Mouse (Mus musculus): ENCODE data around the gene C7.
A peak's percentile ranks its signal among the peaks of the same experiment; 100 is the strongest.
"Not testable (repeated sequence)": the region's sequence is repeated elsewhere in the genome, so short reads cannot be mapped to it uniquely, and the experiment has no call there.

The C7 gene

DNA sequence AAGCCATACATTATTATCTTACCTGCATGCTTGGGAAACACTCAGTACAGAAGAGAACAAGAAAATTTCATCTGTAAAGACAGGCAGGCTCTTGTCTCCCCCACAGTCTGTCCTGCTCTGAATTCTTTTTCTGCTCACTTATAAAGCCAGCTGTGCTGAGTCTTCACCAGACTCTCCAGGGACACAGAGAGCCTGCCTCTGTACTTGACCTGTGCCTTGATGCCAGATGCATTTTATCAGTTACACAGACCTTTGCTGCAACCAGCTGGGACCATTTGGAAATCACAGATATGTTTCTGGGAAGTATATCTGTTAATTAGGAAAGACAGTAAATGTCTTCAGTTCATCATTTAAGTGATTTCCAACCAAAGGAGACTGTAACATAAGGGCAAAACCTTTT lies at the start of gene C7:
TSS of gene C7 (minus strand) at position 106 of the 400 bp plus-strand sequence.
- peak; percentile 45 to 51 for DNase-seq

DNA sequence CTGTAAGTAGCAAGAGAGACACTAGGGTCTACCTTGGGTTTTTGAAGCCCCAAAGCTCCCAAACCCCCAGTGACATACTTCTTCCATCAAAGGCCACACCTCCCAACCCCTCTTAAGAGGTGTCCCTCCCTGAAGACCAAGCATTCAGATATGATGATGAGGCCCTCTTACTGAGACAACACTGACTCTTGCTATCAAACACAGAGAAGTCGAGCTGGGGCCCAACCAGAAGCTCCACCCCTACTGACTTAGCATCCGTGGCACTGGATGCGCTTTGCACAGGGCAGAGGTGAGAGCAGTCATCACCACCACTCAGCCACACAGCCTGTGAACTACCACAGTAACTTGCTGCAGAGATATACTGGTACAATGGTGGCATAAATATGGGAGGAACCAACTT lies 49.1 kb upstream of the C7 start:
- DNase-seq, result no peak

DNA sequence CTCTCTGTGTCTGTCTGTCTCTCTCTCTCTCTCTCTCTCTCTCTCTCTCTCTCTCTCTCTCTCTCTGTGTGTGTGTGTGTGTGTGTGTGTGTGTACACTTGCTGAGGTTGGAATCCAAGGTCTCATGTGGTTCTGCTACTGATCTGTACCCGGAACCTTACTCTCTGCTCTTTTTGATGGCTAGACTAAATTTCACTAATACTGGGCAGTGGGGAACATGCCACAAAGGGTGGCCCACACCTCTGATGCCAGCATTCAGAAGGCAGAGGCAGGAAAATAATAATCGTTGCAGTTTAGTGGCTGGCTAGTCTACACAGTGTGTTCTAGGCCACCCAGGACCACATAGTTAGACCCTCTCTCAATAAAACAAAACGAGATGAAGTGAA lies 45.1 kb upstream of the C7 start:
- no peak for DNase-seq

DNA sequence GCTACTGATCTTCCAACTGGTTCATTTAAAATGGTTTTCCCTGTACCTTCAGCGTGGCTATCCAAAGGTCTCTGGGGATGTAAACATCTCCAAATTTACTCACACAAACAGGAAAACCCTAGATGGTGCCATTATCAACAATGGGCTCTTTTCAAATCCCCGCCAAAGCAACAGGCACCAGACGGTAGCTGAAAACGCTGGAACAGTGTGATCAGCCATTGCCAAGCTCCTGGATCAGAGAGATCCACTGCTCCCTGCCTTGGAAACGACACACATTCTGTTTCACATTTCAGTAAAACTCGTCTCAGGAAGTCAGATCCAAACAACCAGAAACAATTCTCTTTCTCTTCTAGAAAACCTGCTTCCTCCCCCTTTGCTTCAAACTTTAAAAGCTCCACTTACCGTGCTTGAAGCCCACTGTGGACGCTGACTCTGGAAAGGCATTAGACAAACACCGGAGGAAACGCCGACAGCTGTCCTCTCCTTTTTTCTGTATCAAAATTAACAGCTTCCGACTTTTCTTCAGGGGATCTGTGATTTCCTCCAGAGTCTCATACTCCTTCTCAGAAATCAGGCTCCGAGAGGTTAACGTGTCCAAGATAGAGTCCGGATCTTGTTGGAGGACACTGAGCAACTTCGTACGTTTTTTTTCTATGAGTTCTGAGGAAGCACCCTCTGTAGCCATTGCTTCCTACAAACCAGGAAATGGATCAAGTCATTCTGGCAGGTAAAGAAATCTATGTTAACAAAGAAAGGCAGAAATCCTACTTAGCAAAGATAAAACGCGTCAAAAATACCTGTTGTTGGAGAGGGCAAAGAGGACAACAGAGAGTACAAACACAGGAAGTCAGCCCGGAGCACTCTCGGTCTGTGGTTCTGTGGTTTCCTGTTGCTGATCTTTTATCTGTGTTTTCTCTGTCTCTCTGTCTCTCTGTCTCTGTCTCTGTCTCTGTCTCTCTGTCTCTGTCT lies 44.4 kb upstream of the C7 start, which contains the start of gene Card6:
TSS of gene Card6 (minus strand) at position 854 of the 969 bp plus-strand sequence.
- DNase-seq, result peak; percentile 19 to 37

DNA sequence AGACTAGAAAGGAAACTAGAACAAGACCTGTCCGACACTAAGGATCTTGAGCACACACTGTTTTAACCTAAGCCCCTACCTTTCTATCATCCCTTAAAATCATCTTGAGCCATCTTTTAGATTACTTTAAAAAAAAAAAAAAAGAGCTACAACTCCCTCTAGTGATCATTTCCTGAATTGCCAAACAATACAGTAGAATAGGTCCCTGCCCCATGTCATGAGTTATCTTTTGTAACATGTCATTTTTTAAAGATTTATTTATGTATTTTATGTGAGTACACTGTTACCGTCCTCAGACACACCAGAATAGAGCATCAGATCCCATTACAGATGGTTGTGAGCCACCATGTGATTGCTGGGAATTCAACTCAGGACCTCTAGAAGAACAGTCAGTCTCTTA lies 42.8 kb upstream of the C7 start:
- no peak for DNase-seq

DNA sequence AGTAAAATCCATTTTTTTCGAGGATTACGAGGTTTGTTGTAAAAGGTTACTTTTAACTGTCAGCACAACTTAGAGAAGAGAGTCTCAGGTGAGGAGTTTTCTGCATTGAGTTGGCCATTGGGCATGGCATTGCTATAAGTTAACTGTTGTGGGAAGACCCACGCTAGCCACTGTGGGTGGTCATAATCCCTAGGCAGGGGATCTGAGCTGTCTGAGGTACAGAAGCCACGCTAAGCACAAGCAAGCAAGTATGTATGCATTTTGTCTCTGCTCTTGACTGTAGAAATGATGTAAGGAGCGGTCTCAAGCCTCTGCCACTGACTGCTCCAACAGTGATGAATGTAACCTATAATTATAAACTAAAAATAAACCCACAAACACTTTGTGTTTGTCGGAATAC lies 42.4 kb upstream of the C7 start:
- no peak for DNase-seq

DNA sequence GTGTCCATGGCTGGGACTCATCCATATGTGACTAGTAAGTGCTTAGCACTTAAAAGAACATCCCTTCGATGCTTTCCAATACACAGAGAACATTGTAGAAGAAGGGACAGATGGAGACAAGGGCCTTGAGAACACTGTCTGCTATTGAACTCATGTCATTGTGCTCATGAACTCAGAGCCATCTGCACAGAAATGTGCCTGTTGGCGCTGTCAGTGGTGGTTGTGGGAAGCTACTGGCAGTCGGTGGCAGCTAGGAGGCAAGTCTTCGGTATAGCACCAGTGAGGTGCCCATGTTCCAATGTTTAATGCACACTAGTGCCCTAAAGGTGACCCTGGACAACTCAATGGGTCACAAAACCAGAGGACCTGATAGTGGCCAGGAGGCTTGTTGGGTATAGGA lies 38.8 kb upstream of the C7 start:
- no peak for DNase-seq

DNA sequence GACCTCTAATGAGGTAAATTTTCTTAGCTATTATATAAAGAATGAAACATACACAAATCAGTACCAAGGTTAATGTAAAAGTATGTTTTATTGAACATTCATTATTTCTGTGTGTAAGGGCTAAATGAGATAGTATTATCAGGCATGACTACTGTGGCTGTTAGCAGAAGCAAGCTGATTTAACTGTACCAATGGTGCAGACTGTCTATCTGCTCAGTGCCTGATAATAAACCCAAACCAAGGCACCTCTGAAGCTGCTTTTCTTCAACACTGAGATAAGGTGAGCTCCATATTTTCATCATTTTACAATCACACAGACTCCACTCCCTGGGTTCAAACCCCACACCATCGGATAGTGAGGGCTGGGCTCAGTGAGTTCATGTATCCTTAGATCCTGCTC lies 33.8 kb upstream of the C7 start:
- DNase-seq, result no peak

DNA sequence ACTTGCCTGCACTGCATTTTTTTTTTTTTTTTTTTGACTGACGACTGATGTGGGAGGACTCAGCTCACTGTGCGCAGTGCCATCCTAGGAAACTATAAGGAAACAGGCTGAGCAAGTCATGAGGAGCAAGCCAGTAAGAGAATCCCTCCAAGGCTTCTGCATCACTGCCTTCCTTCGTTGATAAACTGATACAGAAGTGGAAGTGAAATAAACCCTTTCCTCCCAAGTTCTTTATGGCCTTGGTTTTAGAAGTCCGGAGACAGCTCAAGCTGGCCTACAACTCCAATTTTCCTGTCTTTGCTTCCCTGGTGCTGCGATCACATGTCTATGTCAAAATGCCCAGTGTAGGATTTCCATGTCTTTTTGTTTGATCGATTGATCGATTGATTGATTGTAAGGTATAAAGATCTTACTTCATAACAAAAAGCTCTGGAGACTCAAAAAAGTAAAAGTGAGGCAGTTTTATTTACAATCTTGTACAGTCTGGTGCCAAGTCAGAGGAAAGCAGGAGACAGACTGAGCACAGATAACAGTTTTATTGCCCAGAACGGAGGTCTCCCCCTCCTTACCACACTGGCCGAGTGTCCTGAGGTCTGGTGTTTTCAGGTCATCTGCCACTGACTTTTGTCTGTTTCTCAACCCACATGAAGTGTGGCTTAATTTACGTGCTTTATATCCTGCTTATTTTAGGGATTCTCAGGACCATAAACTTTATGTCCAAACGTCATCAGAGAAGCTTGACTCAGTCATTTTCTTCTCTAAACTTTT lies 32.2 kb upstream of the C7 start:
- DNase-seq, result no peak

DNA sequence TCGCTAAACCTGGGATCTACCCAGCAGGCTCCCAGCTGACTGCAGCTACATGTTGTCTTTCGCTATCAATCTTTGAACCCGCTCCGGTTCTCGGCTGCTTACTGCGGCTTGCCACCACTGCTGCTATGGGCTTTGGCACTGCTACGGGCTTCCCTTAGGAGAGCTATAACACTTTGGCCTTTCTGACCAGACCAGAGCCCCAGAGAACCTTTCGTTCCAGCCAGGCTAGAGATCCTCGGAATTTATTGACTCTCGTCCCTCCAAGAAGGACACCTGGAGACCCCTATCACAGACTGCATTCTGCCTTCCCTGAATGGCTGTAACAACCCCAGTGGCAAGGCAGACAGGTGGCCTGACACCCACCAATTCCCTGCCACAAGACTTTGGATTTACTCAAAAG lies 26.6 kb upstream of the C7 start:
- DNase-seq, result no peak

DNA sequence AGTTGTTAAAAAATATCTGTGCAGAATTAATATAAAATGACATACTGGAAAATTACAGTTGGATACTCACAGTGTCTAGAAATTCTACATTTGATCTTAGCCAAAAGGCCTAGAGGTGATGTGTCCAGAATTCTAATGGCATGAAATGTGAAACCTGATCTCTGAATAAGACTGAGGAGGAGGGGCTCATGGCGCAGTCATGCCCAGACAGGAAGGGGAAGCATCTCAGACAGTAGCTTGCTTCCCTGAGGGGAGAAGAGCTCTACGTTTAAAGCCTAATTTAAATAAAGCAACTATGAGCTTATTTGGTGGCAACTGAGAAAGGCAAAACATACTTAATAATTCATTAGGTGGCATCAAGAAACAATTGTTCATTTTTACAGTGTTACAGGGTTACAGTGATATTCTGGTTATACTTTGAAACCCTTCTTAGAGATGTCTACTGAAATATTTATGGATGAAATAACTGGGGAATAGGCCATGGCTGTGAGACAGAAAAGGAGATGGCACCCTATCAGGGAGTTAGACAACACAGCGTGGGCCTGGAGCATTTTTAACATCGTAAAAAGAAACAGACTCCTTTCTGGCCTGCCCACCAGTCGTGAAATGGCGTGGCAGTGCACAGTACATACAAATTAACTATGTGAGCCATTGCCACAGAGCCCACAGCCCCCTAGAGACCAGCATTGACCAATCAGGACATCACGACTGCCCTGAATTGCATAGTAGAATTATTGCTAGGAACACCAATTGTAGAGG lies 25.5 kb upstream of the C7 start:
- no peak for DNase-seq

DNA sequence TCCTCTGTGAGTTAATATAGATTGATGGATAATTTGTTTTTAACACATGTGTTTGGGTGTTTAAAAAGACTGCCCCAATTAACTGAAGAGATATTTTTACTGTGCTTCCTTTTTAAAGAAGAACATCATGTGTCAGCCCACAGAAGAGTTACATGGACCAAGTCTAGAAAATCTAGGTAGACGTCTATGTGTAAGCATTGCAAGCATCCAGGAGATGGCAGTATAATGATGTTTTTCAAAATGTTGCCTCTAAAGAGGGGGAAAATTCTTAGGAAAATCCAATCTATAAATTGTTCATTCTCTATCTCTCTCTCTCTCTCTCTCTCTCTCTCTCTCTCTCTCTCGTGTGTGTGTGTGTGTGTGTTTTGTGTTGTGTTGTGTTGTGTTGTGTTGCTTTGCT lies 22.6 kb upstream of the C7 start:
- DNase-seq, result no peak

DNA sequence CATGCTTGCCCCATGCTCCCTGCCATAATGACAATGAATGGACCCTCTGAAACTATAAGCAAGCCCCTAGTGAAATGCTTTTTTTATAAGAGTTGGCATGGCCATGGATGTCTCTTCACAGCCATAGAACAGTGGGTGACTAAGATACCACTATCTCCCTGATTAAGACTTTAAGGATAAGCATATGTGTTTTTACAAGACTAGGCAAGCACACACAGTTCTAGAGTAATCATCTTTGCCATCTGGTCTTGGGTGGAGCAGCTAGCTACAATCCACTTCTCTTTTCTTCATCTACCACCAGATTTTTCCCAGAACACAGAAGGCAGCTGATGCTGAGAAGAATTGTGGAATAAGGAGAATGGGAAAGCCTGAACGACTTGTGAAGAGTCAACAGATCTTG lies 17.7 kb upstream of the C7 start:
- DNase-seq, result no peak

DNA sequence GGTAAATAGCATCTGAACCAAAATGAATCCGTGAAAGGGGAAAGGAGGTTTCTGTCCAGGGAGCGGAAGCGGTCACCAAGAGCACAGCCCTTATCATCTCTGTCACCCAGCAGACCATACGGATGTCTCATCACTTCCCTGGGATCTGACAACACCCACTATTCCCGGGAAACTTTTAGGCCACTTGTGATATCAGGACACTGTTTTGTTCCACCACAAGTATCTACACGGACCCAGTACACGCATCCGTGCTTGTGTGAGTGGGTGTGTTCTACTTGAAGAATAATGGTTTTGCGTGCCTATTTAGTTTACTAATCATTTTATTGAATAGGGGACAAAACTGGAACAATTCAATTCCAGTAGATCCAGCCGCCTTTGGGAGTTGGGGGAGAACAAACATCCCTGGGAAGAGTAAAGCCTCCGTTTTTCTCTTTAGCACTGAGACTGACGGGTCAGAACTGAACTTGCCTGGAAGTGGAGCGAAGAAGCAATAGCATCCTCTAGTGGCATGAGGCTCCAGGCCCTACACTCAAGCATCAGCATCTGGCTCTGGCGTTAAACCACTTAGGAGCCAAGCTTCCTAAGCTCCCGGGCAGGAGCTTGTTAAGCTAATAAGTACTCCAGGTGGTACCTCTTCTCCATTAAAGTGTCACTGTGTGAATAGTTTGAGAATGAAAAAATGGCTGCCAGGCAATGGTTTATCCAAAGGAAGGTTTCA lies 5.4 kb upstream of the C7 start:
- DNase-seq, result peak; percentile 56 to 74

DNA sequence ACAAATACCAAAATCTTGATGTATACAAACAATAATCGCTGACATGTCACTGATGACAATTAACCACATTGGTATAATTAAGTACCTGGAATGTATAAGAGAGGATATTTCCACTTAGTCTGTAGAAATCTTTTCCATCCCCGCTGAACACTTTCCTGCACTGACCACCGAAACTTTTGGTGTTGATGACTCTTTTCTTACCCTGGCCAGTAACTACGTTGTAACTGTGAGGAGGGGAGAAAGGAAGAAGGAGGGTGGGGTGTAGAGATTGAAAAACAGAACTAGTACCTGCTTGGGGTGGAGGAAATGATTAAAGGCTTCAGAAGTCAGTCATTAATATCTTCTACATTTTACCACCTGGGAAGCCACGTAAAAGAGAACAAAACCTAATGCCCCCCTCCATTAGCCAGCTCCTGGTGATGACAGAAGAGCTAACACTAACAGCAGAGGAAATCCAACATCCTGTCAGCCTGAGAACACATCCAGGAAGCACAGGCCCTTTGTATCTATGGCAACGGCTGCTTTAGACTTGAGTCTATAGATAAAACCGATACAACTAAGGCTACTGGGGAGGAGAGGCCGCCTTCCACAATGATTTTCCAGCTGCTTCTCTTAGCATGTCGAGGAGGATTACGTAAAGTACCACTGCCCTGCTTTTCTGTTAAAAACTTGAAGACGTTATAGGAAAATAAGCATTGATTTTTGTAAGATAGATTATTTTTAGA lies 17.8 kb downstream of the C7 start:
- DNase-seq, result peak in 1 of 2 experiments; percentile 4

DNA sequence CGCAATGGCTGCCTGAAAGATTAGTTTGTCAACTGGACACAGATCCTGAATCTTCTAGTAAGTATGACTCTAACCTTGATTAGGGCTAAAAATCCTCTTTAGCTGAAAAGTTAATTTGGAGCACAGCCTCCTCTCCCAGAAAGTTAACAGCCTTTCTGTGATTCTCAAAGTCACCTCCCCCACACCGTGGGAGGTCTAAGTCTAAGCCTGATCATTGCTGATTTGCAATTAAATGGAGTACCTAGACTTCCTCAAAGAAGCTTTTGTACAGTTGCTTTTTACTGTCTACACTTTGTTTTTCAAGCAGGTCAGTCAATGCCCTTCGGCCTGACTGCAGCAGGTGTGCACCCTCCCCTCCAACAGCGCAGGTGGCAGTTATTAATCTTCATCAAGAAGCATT lies 34.3 kb downstream of the C7 start:
- no peak for DNase-seq

DNA sequence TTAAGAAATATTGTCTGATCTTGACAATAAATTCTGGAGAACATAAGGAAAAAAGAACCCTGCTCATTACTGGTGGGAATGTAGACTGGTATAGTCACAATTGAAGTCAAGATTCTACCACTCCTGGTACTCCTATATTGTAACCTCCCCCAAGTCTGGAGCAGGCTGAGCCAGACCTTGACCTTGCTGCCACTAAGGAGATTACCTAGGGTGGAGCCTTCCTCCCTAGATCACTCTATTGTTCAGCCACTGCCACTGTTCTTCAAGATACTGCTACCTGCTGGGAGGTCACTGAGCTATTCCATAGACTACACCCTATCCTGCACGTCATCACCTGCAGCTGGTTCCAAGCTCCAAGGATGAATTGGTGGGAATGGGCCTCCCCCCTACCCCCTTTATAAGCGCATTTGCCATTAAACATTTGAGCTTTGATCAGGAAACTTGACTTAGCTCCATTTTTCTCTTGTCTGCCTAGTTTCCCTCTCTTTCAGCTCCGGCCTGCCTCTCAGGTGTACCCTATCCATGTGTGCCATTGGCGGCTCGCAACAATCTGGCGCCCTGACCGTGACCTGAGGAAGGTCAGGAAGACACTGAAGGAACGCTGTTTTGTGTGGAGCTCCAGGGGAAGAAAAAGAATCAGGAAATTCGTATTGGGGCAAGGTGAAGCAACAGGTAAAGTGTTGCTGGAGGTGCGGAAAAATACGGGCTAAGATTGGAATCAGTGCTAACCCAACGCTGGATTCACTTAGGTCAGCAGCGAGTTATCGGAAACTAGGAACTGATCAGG lies 39.9 kb downstream of the C7 start:
- DNase-seq, result not testable (repeated sequence)

DNA sequence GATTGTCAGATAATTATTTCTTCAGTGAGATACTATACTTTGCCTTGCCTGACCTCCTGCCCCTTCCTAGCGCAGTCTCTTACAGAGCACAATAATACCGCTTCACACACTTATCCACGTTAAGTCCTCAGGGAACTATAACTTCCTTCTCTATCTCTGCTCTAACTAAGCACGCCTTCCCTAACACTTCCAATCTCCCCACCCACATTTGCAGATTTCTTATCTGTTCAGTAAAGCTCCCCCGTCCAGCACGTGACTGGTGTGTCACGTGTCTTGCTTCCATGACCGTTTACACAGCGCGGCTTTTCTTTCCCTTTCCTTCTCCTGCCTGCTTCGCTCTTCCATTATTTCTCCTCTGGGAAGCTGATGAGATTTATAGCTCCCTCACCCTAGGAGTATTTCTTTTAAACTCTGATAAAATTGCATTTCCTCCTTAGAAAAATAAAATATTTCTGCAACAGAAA lies 53.9 kb downstream of the C7 start:
- peak; percentile 57 to 67 for DNase-seq

DNA sequence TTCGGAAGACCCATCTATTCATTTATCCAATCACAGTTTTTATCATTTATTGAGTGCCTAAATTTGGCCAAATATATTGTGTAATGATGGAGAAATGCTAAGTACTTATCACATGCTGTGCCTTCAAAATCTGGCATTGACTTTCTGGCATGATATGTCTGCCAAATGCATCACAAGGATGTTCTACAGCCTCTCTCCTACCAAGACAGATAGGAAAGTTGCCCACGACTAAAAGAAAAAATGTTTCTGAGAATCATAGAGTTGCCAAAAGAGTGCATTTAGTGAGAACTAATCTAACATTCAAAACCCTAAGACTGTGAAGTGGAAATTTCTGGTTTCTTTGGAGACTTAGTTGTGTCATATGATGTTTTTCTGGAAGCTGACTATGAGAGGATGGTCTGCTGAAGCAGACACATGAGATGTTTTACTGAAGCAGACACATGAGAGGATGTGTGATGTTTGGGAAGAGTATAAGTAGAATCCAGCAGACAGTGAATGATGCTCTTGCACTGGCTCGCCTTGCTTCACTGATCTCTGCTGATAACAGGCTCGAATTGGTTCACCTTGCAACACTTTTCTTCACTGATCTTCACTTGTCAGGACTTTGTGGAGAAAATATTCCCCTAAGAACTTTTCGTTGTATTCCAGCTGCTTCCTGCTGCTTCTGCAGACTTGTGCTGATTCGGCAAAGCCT lies 59.9 kb downstream of the C7 start:
- no peak for DNase-seq

DNA sequence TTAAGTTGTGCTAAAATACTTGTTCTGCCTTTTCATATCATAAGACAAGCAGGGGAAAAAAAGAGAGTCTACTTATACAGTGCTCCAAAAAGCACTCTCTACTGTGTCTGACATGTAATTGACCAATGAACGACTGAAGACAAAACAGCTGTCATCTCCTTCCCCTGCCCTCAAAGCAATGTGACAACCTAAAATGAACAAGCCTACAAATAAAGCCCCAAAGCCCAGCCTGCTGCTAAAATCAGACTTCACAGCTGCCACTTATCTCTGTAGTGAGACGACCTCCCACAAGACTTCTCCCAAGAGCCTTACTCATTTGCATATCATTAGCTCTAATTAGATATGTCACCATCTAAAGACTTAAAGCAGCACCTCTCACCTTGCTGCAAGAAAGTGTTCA lies 60.6 kb downstream of the C7 start:
- no peak for DNase-seq

All from kidney, postnatal 4 days (tissue).